Mouse (Mus musculus) bone marrow, adult 2 months (tissue): ENCODE data around the gene Slc39a2. TPM values are rescaled to one million over a fixed set of nuclear protein-coding genes. Genes with fewer than 3 reads are reported as not detected.

Experiments used
- H3K27ac ChIP-seq: fragments of 200-500 bp; 2 replicates; pipeline ENCODE4 v1.5.1; 2012; ENCODE audit warnings: low read depth, mild to moderate bottlenecking, control low read depth, inconsistent platforms, low read length; ENCODE audit not compliant: control insufficient read depth, poor library complexity, insufficient read depth
- H3K4me1 ChIP-seq: fragments of 200-500 bp; 2 replicates; pipeline ENCODE4 v1.6.1; 2011; ENCODE audit warnings: low read length; ENCODE audit not compliant: control insufficient read depth, insufficient read depth
- H3K4me3 ChIP-seq: fragments of 200-500 bp; replicated peaks from 2 replicates; pipeline ENCODE3; 2011; ENCODE audit warnings: mild to moderate bottlenecking, low read depth, low read length, control low read depth; ENCODE audit not compliant: control insufficient read depth
- CTCF ChIP-seq: fragments of 200-500 bp; IDR thresholded peaks from 2 replicates; pipeline ENCODE4 v1.5.1; 2011; ENCODE audit warnings: low read length, control low read depth; ENCODE audit not compliant: control insufficient read depth, insufficient read depth
- POLR2A ChIP-seq: fragments of 200-500 bp; IDR thresholded peaks from 2 replicates; pipeline ENCODE4 v1.6.1; 2011; ENCODE audit warnings: low read depth, mild to moderate bottlenecking, control low read depth, low read length, borderline replicate concordance; ENCODE audit not compliant: control insufficient read depth
- WGBS: fragments of 180-500 bp; shearing (Covaris S2); methylation state at CpG from one replicate; pipeline ENCODE4 v1.1.7; 2018; 5-methylcytosine and 5-hydroxymethylcytosine counted together
- polyA plus RNA-seq: library from polyadenylated mRNA; stranded (reverse); fragments of >200 nt; gene quantifications from 2 replicates; pipeline ENCODE4 v1.2.4, GENCODE M21; 2011; ENCODE audit warnings: low replicate concordance; ENCODE audit not compliant: missing spikeins, insufficient read depth, insufficient read length

Gene Slc39a2
- polyA plus RNA-seq, 1 experiment, result 7.2 TPM

- H3K4me3 ChIP-seq, result no peak overlapping the region
- H3K27ac ChIP-seq, result no peak overlapping the region
- TF ChIP-seq CTCF (no peak), POLR2A (no peak)
- no peaks in the 10 kb centered on the region for H3K4me1 ChIP-seq
- WGBS, result 62% methylated on average over 3 of the region's 3 CpGs
Measured at GRCm38 (mm10) chr14:51877517-51877916, 15.2 kb upstream of the Slc39a2 start.

GRCm38 (mm10) chr14:51883527-51884030 lies 9.1 kb upstream of the Slc39a2 start:
- TF ChIP-seq CTCF, result no peak
- no peak overlapping the region for H3K27ac ChIP-seq
- H3K4me1 ChIP-seq, result no peaks in the 10 kb centered on the region; the same call in 1 of the 2 replicates
- WGBS, result 2% methylated on average over 4 of the region's 4 CpGs
- H3K4me3 ChIP-seq, result no peak overlapping the region

- under 1% methylated on average over 14 of the region's 14 CpGs for WGBS
- no peak overlapping the region for H3K4me3 ChIP-seq
- TF ChIP-seq CTCF (no peak), POLR2A (no peak)
Measured at GRCm38 (mm10) chr14:51884031-51884544, 8.6 kb upstream of the Slc39a2 start.

GRCm38 (mm10) chr14:51884598-51885331 lies 7.9 kb upstream of the Slc39a2 start, which contains the start of gene Mettl17:
Gene Mettl17 (plus strand): TSS chr14:51884842.
- TF ChIP-seq POLR2A (no peak), CTCF (no peak)
- H3K4me3 ChIP-seq, result peak within 1 kb of the TSS; percentile 78
- H3K4me1 ChIP-seq, result no peaks in the 10 kb centered on the region; the same call in 1 of the 2 replicates
- no peak within 1 kb of the TSS for H3K27ac ChIP-seq
- under 1% methylated on average over 43 of the region's 43 CpGs for WGBS

More at GRCm38 (mm10) chr14:51884031-51884544, 8.6 kb upstream of the Slc39a2 start:
- H3K27ac ChIP-seq, result no peak overlapping the region
- H3K4me1 ChIP-seq, result no peaks in the 10 kb centered on the region; the same call in 1 of the 2 replicates

GRCm38 (mm10) chr14:51886051-51886450 lies 6.6 kb upstream of the Slc39a2 start:
- H3K4me3 ChIP-seq, result no peak overlapping the region
- WGBS, result 84% methylated on average over 6 of the region's 6 CpGs
- TF ChIP-seq CTCF (no peak), POLR2A (no peak)
- H3K4me1 ChIP-seq, result no peaks in the 10 kb centered on the region; the same call in 1 of the 2 replicates
- no peak overlapping the region for H3K27ac ChIP-seq

GRCm38 (mm10) chr14:51889833-51890232 lies 2.9 kb upstream of the Slc39a2 start:
- whole genome bisulfite sequencing, result 85% methylated on average over 6 of the region's 6 CpGs
- no peak for TF ChIP-seq POLR2A
- no peak for TF ChIP-seq CTCF
- Histone ChIP-seq H3K4me3 (no peak overlapping the region), H3K4me1 (no peaks in the 10 kb centered on the region; the same call in 1 of the 2 replicates), H3K27ac (no peak overlapping the region)

GRCm38 (mm10) chr14:51893094-51893794 lies 555 bp downstream of the Slc39a2 start:
- H3K27ac ChIP-seq, result no peak overlapping the region
- H3K4me1 ChIP-seq, result no peaks in the 10 kb centered on the region
- TF ChIP-seq CTCF (no peak), POLR2A (no peak)
- no peak overlapping the region for H3K4me3 ChIP-seq
- WGBS, result 79% methylated on average over 10 of the region's 10 CpGs

GRCm38 (mm10) chr14:51893809-51894208 lies 1.1 kb downstream of the Slc39a2 start:
- H3K4me1 ChIP-seq, result no peaks in the 10 kb centered on the region
- no peak for TF ChIP-seq POLR2A
- no peak for TF ChIP-seq CTCF
- WGBS, result 67% methylated on average over 3 of the region's 3 CpGs
- no peak overlapping the region for H3K4me3 ChIP-seq
- H3K27ac ChIP-seq, result no peak overlapping the region
